Mouse (Mus musculus) intestine, embryonic 16.5 days (tissue): ENCODE measurements around the gene Gm17622. TPM values are rescaled to one million over a fixed set of nuclear protein-coding genes. Genes with fewer than 3 reads are reported as not detected.
A peak's percentile ranks its signal among the peaks of the same experiment; 100 is the strongest.

Source experiments
- ATAC-seq: fragments of 200-750 bp; cut with Nextera tagmentation; 2 replicates; pipeline ENCODE4 v1.8.0; 2017; ENCODE audit warnings: moderate TSS enrichment, moderate library complexity
- H3K27ac ChIP-seq: fragments of 300-500 bp; sonication (generic); 2 replicates; pipeline ENCODE4 v1.5.1; 2014; ENCODE audit warnings: mild to moderate bottlenecking, low read length
- H3K27me3 ChIP-seq: fragments of 300-500 bp; sonication (generic); replicated peaks from 2 replicates; pipeline ENCODE4 v1.6.1; 2014; ENCODE audit warnings: low read length, control low read depth, mixed read lengths; ENCODE audit not compliant: control insufficient read depth, insufficient read depth
- H3K36me3 ChIP-seq: fragments of 300-500 bp; sonication (generic); 2 replicates; pipeline ENCODE4 v1.6.1; 2014; ENCODE audit warnings: low read length, control low read depth; ENCODE audit not compliant: control insufficient read depth, insufficient read depth
- H3K4me1 ChIP-seq: fragments of 300-500 bp; sonication (generic); 2 replicates; pipeline ENCODE4 v1.6.1; 2014; ENCODE audit warnings: low read length, control low read depth, mixed read lengths; ENCODE audit not compliant: control insufficient read depth, insufficient read depth
- H3K4me2 ChIP-seq: fragments of 300-500 bp; sonication (generic); 2 replicates; pipeline ENCODE4 v1.6.1; 2014; ENCODE audit warnings: low read depth, low read length, control low read depth
- H3K4me3 ChIP-seq: fragments of 300-500 bp; sonication (generic); 2 replicates; pipeline ENCODE4 v1.5.1; 2014; ENCODE audit warnings: mild to moderate bottlenecking, low read length
- H3K9ac ChIP-seq: fragments of 300-500 bp; sonication (generic); 2 replicates; pipeline ENCODE4 v1.6.1; 2014; ENCODE audit warnings: low read depth, low read length
- H3K9me3 ChIP-seq: fragments of 300-500 bp; sonication (generic); 2 replicates; pipeline ENCODE4 v1.6.1; 2016; ENCODE audit warnings: low read length, control low read depth; ENCODE audit not compliant: control insufficient read depth
- WGBS: fragments of 180-500 bp; shearing (Covaris S2); extraction: QIAGEN DNeasy Blood & Tissue Kit; methylation state at CpG from one replicate; pipeline ENCODE4 v1.1.7; 2014; 5-methylcytosine and 5-hydroxymethylcytosine counted together
- polyA plus RNA-seq: library from polyadenylated mRNA; unstranded; fragments of >200 nt; fragmentation: Nextera tagmentation; extraction: Ambion mirVana; gene quantifications from 2 replicates; pipeline ENCODE4 v1.2.1, GENCODE M21; 2015

Gene Gm17622
- polyA plus RNA-seq, 1 experiment from 2014 or later = not detected

GRCm38 (mm10) chr13:96499891-96500290, 9.4 kb downstream of the Gm17622 start:
- no peak for ATAC-seq
- 87% methylated on average over 2 of the region's 2 CpGs for WGBS
- H3K4me1 ChIP-seq = no peaks in the 10 kb centered on the region

GRCm38 (mm10) chr13:96505661-96506060, 15.1 kb downstream of the Gm17622 start:
- WGBS = 74% methylated on average over 4 of the region's 4 CpGs
- no peaks in the 10 kb centered on the region for H3K27me3 ChIP-seq
- no peak overlapping the region for H3K4me2 ChIP-seq
- peaks cover 3% of the 10 kb centered on the region; the same call in 1 of the 2 replicates for H3K4me1 ChIP-seq
- H3K4me3 ChIP-seq = no peak overlapping the region
- ATAC-seq = no peak
- H3K9ac ChIP-seq = no peak overlapping the region
- H3K9me3 ChIP-seq = no peaks in the 10 kb centered on the region
- H3K36me3 ChIP-seq = no peaks in the 10 kb centered on the region
- H3K27ac ChIP-seq = no peak overlapping the region

More at GRCm38 (mm10) chr13:96499891-96500290, 9.4 kb downstream of the Gm17622 start:
- no peaks in the 10 kb centered on the region for H3K36me3 ChIP-seq
- H3K27me3 ChIP-seq = no peaks in the 10 kb centered on the region
- no peak overlapping the region for H3K27ac ChIP-seq
- H3K9me3 ChIP-seq = no peaks in the 10 kb centered on the region
- no peak overlapping the region for H3K4me3 ChIP-seq
- no peak overlapping the region for H3K9ac ChIP-seq
- no peak overlapping the region for H3K4me2 ChIP-seq

DNA sequence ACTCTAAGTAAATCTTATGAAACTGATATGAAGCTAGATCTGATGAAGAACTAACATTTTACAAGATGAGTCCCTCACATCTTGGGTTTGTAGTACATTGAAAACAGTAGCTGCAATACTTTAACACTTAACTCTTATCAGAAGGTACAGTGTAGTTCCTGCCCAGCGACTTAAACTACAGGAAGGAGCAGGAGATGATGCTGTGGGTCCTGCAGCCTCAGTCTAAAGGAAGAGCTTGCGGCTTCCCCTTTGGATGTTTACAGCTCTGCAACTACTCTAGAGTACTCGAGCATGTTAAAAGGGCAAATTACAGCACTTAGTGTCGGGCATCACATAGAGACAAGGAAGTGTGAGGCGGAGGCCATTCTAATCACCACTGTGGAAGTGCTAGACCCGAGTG, 15.8 kb downstream of the Gm17622 start:
- H3K27ac ChIP-seq = no peak overlapping the region
- no peaks in the 10 kb centered on the region for H3K9me3 ChIP-seq
- WGBS = 70% methylated on average over 6 of the region's 6 CpGs
- H3K4me1 ChIP-seq = peaks cover 3% of the 10 kb centered on the region; the same call in 1 of the 2 replicates
- no peak overlapping the region for H3K4me2 ChIP-seq
- no peak overlapping the region for H3K9ac ChIP-seq
- H3K36me3 ChIP-seq = no peaks in the 10 kb centered on the region
- no peak overlapping the region for H3K4me3 ChIP-seq
- no peaks in the 10 kb centered on the region for H3K27me3 ChIP-seq
- no peak for ATAC-seq

GRCm38 (mm10) chr13:96507541-96507940, 17.0 kb downstream of the Gm17622 start:
- no peak for ATAC-seq
- 85% methylated on average over 4 of the region's 4 CpGs for WGBS
- Histone ChIP-seq H3K4me3 (no peak overlapping the region), H3K27me3 (no peaks in the 10 kb centered on the region), H3K4me1 (peaks cover 3% of the 10 kb centered on the region; the same call in 1 of the 2 replicates), H3K9ac (no peak overlapping the region), H3K27ac (no peak overlapping the region), H3K36me3 (no peaks in the 10 kb centered on the region), H3K4me2 (no peak overlapping the region), H3K9me3 (no peaks in the 10 kb centered on the region)

DNA sequence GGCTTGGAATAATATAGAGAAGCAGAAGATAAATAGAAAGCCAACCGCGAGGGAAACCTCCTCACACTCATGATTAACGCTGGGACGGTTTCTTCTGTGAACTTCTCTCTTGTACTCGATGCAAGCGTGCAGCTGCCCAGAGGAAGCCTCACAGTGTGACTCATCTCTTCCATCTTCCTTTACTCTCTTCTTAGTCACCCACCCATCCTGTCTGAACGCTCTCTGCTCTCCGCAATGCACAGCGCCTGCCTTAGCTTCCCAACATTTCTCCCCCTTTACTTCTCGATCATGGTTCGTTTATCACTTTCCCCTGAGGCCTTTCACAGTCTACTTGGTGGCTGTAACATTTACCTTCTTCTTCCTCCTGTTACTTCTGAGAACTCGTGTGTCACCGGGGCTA, 20.1 kb downstream of the Gm17622 start:
- 63% methylated on average over 13 of the region's 13 CpGs for WGBS
- H3K27ac ChIP-seq = no peak overlapping the region
- no peak overlapping the region for H3K4me2 ChIP-seq
- peaks cover 3% of the 10 kb centered on the region; the same call in 1 of the 2 replicates for H3K4me1 ChIP-seq
- ATAC-seq = peak; percentile 64; the same call in 1 of the 2 replicates
- H3K27me3 ChIP-seq = no peaks in the 10 kb centered on the region
- H3K9me3 ChIP-seq = no peaks in the 10 kb centered on the region
- H3K9ac ChIP-seq = no peak overlapping the region
- no peaks in the 10 kb centered on the region for H3K36me3 ChIP-seq
- no peak overlapping the region for H3K4me3 ChIP-seq

GRCm38 (mm10) chr13:96511262-96511661, 20.7 kb downstream of the Gm17622 start:
- Histone ChIP-seq H3K4me3 (no peak overlapping the region), H3K4me1 (peaks cover 3% of the 10 kb centered on the region; the same call in 1 of the 2 replicates), H3K27me3 (no peaks in the 10 kb centered on the region), H3K9me3 (no peaks in the 10 kb centered on the region), H3K27ac (no peak overlapping the region), H3K4me2 (no peak overlapping the region), H3K36me3 (no peaks in the 10 kb centered on the region), H3K9ac (no peak overlapping the region)
- no peak for ATAC-seq
- 76% methylated on average over 1 of the region's 1 CpGs for WGBS

DNA sequence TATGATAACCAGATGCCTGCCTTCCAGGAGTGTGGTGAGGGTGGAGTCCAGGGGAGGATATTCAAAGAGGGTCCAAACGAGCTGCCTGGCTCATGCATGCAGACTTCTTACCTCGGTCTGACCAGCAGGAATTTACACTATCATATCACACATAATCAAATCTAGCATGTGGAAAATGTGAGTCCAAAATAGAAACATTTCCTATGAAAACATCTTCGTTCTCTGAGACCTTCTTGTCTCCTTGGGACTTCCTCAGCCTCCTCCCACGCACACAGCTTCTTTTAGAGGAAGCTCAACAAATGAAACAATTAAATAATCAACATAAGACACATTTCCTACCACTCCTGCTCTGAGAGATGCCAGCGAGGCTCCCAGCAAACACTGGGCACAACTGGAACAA, 21.4 kb downstream of the Gm17622 start:
- 40% methylated on average over 5 of the region's 5 CpGs for WGBS
- Histone ChIP-seq H3K27ac (no peak overlapping the region), H3K4me2 (no peak overlapping the region)

GRCm38 (mm10) chr13:96514154-96514942, 23.8 kb downstream of the Gm17622 start:
- no peak overlapping the region for H3K9ac ChIP-seq
- H3K4me3 ChIP-seq = no peak overlapping the region
- no peaks in the 10 kb centered on the region for H3K9me3 ChIP-seq
- H3K36me3 ChIP-seq = no peaks in the 10 kb centered on the region
- peak overlapping the region; percentile 14 for H3K27ac ChIP-seq
- H3K4me1 ChIP-seq = peaks cover 7% of the 10 kb centered on the region; the same call in 1 of the 2 replicates
- ATAC-seq = no peak
- no peak overlapping the region for H3K4me2 ChIP-seq
- no peaks in the 10 kb centered on the region for H3K27me3 ChIP-seq
- 65% methylated on average over 5 of the region's 5 CpGs for WGBS

More for the DNA sequence above, 21.4 kb downstream of the Gm17622 start:
- Histone ChIP-seq H3K36me3 (no peaks in the 10 kb centered on the region), H3K9me3 (no peaks in the 10 kb centered on the region), H3K4me1 (peaks cover 5% of the 10 kb centered on the region; the same call in 1 of the 2 replicates), H3K9ac (no peak overlapping the region), H3K27me3 (no peaks in the 10 kb centered on the region), H3K4me3 (no peak overlapping the region)
- no peak for ATAC-seq

- H3K36me3 ChIP-seq = no peaks in the 10 kb centered on the region
- WGBS = 86% methylated on average over 9 of the region's 9 CpGs
- H3K27ac ChIP-seq = no peak overlapping the region
- no peak overlapping the region for H3K4me3 ChIP-seq
- H3K4me2 ChIP-seq = no peak overlapping the region
- H3K9me3 ChIP-seq = no peaks in the 10 kb centered on the region
- H3K9ac ChIP-seq = no peak overlapping the region
- peaks cover 4% of the 10 kb centered on the region; the same call in 1 of the 2 replicates for H3K4me1 ChIP-seq
- ATAC-seq = no peak
- H3K27me3 ChIP-seq = no peaks in the 10 kb centered on the region
These were observed 25.7 kb downstream of the Gm17622 start for GRCm38 (mm10) chr13:96516249-96516648.
